Mouse (Mus musculus): ENCODE measurements at regions not wholly inside any gene's neighbourhood (a gene's known extent, or its start where the extent isn't known, plus 50 kb on each side); places are given as distances from the start of the nearest gene placed in this dataset.

GRCm38 (mm10) chr11:64655162-64655561 is 218.7 kb upstream of the F930015N05Rik start:
- DNase-seq = no peak

- no peak for DNase-seq
Observed at GRCm38 (mm10) chr11:64663166-64663565, 226.7 kb upstream of the F930015N05Rik start.

GRCm38 (mm10) chr11:64667010-64667409 is 230.6 kb upstream of the F930015N05Rik start:
- no peak for DNase-seq

- DNase-seq = no peak
Observed at GRCm38 (mm10) chr11:64667521-64667920, 231.1 kb upstream of the F930015N05Rik start.

- DNase-seq = peak; percentile 4
Observed at GRCm38 (mm10) chr11:64671898-64672297, 235.4 kb upstream of the F930015N05Rik start.

GRCm38 (mm10) chr11:64673546-64673945 is 237.1 kb upstream of the F930015N05Rik start:
- no peak for DNase-seq

GRCm38 (mm10) chr11:64703776-64704175 is 267.3 kb upstream of the F930015N05Rik start:
- DNase-seq = no peak

GRCm38 (mm10) chr11:64711801-64712200 is 267.0 kb upstream of the Elac2 start:
- no peak for DNase-seq

- no peak for DNase-seq
Observed at GRCm38 (mm10) chr11:64715182-64715581, 263.7 kb upstream of the Elac2 start.

GRCm38 (mm10) chr11:64718316-64719085 is 260.3 kb upstream of the Elac2 start:
- DNase-seq = peak; percentile 92

GRCm38 (mm10) chr11:64726249-64726648 is 252.6 kb upstream of the Elac2 start:
- DNase-seq = no peak

GRCm38 (mm10) chr11:64727841-64728421 is 250.9 kb upstream of the Elac2 start:
- DNase-seq = no peak

- no peak for DNase-seq
Observed at GRCm38 (mm10) chr11:64738948-64739347, 239.9 kb upstream of the Elac2 start.

- no peak for DNase-seq
Observed at GRCm38 (mm10) chr11:64743753-64744152, 235.1 kb upstream of the Elac2 start.

GRCm38 (mm10) chr11:64746146-64746545 is 232.7 kb upstream of the Elac2 start:
- DNase-seq = no peak

GRCm38 (mm10) chr11:64749976-64750375 is 228.9 kb upstream of the Elac2 start:
- DNase-seq = no peak

- no peak for DNase-seq
Observed at GRCm38 (mm10) chr11:64752299-64752698, 226.5 kb upstream of the Elac2 start.

- DNase-seq = no peak
Observed at GRCm38 (mm10) chr11:64752816-64753215, 226.0 kb upstream of the Elac2 start.

- DNase-seq = no peak
Observed at GRCm38 (mm10) chr11:64754076-64754475, 224.8 kb upstream of the Elac2 start.

GRCm38 (mm10) chr11:64755563-64755962 is 223.3 kb upstream of the Elac2 start:
- no peak for DNase-seq

- DNase-seq = no peak
Observed at GRCm38 (mm10) chr11:64760626-64761025, 218.2 kb upstream of the Elac2 start.

- no peak for DNase-seq
Observed at GRCm38 (mm10) chr11:64762755-64763154, 216.1 kb upstream of the Elac2 start.

GRCm38 (mm10) chr11:64764056-64764455 is 214.8 kb upstream of the Elac2 start:
- no peak for DNase-seq

- no peak for DNase-seq
Observed at GRCm38 (mm10) chr11:64776691-64777090, 202.1 kb upstream of the Elac2 start.
